Mouse (Mus musculus): ENCODE results near the gene Pebp1.
"Not testable (repeated sequence)": the region's sequence is repeated elsewhere in the genome, so short reads cannot be mapped to it uniquely, and the experiment has no call there.

The Pebp1 gene

DNA sequence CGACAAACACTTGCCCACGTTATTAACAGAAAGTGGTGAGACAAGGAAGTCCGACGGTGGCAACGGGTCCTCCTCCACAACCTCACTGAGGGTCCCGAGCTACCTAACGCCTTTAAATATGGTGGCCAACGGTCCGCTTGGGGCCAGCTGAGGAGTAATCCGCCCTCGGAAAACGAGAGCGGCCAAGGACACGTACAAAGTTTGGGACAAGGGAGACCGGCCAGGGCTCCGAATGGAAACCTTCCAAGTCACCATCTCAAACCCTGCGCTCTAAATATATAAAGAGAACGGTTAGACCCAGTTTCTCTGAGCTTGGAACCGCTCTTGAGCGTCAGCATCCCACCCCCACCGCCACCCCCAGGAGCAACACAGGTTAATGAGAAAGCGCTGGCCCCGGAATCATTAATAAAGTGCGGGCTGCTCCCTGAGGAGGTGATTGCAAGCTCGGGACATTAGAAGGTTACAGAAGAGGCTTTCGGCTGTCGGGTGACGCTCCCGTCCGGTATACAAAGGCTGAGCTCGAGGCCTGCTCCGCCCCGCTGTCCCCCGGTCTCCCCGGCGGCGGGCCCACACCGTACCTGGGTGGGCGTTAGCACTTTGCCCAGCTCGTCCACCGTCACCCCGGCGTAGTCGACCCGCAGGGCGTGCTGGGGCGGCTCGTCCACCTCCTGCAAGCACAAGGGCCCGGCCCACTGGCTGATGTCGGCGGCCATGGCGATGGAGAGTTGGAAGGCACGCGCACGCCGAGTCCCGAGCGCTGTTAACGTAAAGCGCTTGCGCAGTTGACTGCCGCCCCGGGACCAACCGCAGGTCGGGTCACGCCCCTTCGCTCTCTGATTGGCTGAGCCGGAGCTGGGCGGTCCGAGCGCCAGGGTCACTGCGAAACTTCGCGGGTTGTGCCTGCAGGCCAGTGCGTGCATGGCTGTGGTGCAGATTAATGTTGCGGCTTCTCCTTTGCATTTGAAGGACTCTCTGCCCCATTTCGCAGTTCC, at the start of gene Pebp1:
TSS of gene Pebp1 (minus strand) at position 795 of the 992 bp plus-strand sequence.
- DNase-seq (ENCODE audit: low spot score in 2 of 2): peak; percentile 90 to 97

GRCm38 (mm10) chr5:117330457-117330856, 43.0 kb upstream of the Pebp1 start:
- no peak for DNase-seq (ENCODE audit: low spot score in 2 of 2)

DNA sequence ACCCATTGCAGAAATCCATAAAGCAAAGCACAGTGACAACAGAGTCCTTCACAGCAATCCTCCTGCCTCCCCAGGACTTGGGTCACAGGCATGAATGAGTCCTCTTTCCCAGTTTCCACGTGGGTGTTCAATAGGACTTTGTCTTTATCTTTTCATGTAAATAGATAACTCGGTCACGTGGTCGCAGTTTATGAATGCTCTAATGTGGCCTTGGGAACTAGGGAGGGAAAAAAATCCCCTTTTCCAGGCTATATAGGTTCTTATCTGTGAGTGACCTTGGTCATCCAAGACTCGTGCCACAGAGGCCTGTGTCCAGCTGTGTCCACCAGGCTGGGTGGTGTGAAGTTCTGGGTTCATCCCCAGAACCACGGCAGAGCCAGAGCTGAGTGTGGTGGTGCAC, 39.0 kb upstream of the Pebp1 start:
- no peak for DNase-seq (ENCODE audit: low spot score in 2 of 2)

DNA sequence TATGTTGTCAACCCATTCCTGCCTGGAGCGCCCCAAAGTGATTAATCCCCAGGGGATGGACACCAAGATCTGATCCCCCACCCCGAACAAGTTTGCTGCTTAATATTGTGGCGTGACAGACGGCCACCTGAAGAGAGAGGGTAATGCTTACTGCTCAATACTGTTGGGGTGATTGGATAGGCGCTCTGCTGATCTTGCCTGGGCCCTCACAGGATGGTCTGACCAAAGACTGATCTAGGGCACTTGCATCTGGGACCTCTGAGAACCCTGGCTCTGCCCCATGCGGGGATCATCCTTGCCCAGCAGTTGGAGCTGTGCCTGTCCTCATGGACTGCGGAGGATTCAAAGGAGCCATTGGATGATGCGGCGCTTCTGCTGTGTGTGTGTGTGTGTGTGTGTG, 36.3 kb upstream of the Pebp1 start:
- no peak for DNase-seq (ENCODE audit: low spot score in 2 of 2)

- peak; percentile 47 to 54 for DNase-seq (ENCODE audit: low spot score in 2 of 2)
Measured at GRCm38 (mm10) chr5:117318741-117319629, 31.6 kb upstream of the Pebp1 start, which contains the start of gene Vsig10. TSS of gene Vsig10 (plus strand) at chr5:117319083.

- DNase-seq (ENCODE audit: low spot score in 2 of 2): no peak
Measured at GRCm38 (mm10) chr5:117314587-117315428, 27.4 kb upstream of the Pebp1 start.

GRCm38 (mm10) chr5:117313909-117314308, 26.5 kb upstream of the Pebp1 start:
- DNase-seq (ENCODE audit: low spot score in 2 of 2): no peak

- peak; percentile 19 to 63 for DNase-seq (ENCODE audit: low spot score in 2 of 2)
Measured at GRCm38 (mm10) chr5:117313420-117313819, 26.0 kb upstream of the Pebp1 start.

DNA sequence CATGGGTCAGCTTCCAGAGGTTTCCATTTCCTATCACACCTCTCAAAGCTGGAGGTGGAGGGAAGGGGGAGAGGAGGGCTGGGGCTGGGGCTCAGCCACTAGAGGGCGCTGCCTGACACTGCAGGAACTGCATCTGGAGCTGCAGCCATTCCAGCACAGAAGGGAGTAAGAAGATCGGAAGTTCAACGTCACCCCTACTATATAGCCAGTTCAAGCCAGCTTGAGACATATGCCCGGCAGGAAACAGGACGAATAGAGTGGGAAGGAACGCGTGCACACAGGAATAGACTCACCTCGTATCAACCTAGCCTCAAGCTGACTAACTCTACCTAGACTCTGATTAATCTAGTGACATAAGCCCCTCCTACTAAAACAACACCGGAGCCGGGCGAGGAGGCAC, 20.3 kb upstream of the Pebp1 start:
- peak; percentile 60 to 84 for DNase-seq (ENCODE audit: low spot score in 2 of 2)

DNA sequence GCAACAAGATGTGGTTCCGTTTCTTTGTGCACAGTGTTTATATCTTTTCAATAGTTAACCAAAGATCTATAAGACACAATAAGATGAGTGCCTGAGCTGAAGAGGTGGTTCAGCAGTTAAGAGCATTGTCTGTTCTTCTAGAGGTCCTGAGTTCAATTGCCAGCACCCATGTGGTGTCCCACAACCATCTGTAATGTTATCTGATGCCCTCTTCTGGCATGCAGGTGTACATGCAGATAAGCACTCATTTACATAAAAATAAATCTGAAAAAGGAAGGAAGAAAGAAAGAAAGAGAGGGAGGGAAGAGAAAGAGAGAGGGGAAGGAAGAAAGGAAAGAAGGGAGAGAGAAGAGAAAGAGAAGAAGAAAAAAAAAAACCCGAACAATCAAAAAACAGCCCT, 19.4 kb upstream of the Pebp1 start:
- DNase-seq (ENCODE audit: low spot score in 2 of 2): no peak

- no peak for DNase-seq (ENCODE audit: low spot score in 2 of 2)
Measured at GRCm38 (mm10) chr5:117305754-117306153, 18.3 kb upstream of the Pebp1 start.

DNA sequence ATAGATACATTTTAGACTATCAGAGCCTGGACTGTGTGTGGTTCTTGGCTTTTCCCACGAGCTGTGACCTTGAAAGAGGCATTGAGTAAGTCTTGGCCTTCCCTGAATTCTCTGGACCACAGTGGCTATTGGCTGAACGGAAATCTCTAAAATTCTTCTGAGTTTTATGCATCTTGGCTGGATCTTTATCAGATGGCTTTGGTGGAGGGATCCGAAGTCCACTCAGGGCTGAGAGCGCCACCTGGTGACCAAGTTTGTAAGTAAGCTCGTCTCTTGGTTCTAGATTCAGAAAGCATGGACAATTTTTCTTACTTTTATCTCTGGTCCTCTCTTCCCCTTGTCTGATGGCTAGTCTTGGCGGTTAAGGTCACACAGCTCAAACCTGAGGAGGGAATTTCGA, 17.5 kb upstream of the Pebp1 start:
- peak; percentile 65 to 87 for DNase-seq (ENCODE audit: low spot score in 2 of 2)

GRCm38 (mm10) chr5:117303691-117304579, 16.5 kb upstream of the Pebp1 start:
- no peak for DNase-seq (ENCODE audit: low spot score in 2 of 2)

GRCm38 (mm10) chr5:117302899-117303298, 15.5 kb upstream of the Pebp1 start:
- DNase-seq (ENCODE audit: low spot score in 2 of 2): no peak

- DNase-seq (ENCODE audit: low spot score in 2 of 2): no peak
Measured at GRCm38 (mm10) chr5:117295011-117295410, 7.6 kb upstream of the Pebp1 start.

- DNase-seq (ENCODE audit: low spot score in 2 of 2): not testable (repeated sequence)
Measured at GRCm38 (mm10) chr5:117293776-117294175, 6.4 kb upstream of the Pebp1 start.

GRCm38 (mm10) chr5:117292547-117292946, 5.1 kb upstream of the Pebp1 start:
- no peak for DNase-seq (ENCODE audit: low spot score in 2 of 2)

GRCm38 (mm10) chr5:117291312-117291711, 3.9 kb upstream of the Pebp1 start:
- DNase-seq (ENCODE audit: low spot score in 2 of 2): no peak

GRCm38 (mm10) chr5:117290081-117290480, 2.7 kb upstream of the Pebp1 start:
- no peak for DNase-seq (ENCODE audit: low spot score in 2 of 2)

DNA sequence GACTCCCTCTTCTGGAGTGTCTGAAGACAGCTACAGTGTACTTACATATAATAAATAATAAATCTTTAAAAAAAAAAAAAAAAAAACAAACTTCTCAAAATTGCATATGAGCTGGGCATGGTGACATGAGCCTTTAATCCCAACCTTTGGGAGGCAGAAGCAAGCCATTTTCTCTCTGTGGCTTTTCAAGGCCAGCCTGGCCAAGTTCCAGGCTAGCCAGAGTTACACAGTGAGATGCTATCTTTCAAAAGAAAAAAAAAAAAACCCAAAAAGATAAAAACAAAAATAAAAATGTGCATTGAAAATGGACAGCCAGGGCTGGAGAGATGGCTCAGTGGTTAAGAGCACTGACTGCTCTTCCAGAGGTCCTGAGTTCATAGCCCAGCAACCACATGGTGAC, 2.2 kb upstream of the Pebp1 start:
- DNase-seq (ENCODE audit: low spot score in 2 of 2): no peak
